Mouse (Mus musculus) T-helper 17 cell (primary cell): ENCODE measurements at regions not wholly inside any gene's neighbourhood (a gene's known extent, or its start where the extent isn't known, plus 50 kb on each side); places are given as distances from the start of the nearest gene placed in this dataset.

Source experiments
- in situ Hi-C, 2 experiments: fragments of 300-600 bp; cut with MboI, MseI; formaldehyde crosslinking; loops; 1 replicate in 1 of 2; 2 replicates in 1 of 2; pipeline ENCODE4 v1.15.1; 2025; ENCODE audit warnings: high pct_unique_total_duplicates in 2 of 2

DNA sequence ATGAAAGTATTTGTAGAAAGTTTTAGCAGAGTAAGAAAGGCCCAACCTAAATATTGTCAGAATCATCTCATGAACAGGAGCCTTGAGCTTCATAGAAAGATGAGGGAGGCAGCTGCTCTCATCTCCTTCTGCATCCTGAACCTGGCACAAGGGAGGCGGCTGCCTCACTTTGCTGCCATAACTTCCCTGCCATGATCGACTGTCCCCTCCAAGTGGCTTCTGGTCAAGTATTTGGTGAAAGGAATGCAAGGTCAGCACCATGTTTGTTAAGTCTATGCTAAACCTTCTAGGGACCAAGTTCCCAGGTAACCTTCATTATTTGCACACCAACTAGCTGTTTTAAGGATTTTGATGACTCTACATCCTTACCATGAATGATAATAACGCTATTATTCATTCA lies 246.0 kb downstream of the Ndfip2 start:
- in situ Hi-C loops = no loop called here

GRCm38 (mm10) chr14:105503806-105504205 lies 245.4 kb downstream of the Ndfip2 start:
- in situ Hi-C loops = no loop called here

- in situ Hi-C loops = no loop called here
These were observed 244.2 kb downstream of the Ndfip2 start for GRCm38 (mm10) chr14:105502633-105502975.

DNA sequence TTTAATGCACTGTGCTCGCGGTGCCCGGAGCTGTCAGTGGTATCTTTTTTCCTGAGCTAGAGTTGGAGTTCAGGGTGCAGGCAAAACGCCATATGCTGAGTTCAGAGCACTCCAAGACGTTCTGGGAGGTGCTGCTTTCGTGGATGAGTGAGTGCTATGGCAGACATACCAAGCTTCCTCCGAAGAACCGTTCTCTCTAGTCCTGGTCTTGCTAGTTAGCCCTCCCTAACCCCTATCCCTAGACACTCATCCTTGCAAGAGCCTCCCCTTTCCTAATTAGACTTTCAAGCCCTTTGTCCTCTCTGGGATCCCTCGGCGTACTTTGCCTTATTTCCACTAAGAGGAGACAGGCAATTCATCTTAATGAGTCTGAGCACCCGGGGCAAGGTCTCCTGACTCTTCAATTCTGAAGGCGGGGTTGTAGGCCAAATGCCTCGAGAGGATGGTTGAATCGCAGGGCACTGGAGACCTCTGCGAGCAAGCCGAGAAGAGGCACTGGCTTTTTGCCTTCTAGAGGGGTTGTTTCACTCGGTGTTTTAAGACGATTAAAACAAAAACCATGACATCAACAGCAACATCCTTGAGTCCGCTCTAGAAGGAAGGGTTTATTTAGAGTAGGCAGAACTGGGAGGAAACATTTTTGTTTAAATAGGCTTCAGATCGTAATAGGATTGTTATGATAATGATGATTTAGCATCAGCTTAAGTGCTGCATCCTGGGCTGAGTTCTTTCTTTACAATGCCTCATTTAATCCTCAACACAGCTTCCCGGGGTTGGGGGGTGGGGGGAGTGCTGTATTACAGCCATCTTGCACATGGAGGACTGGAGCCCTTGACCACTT lies 243.6 kb downstream of the Ndfip2 start:
- in situ Hi-C loops = no loop called here

- in situ Hi-C loops = no loop called here
These were observed 242.8 kb downstream of the Ndfip2 start for GRCm38 (mm10) chr14:105500966-105501741.

DNA sequence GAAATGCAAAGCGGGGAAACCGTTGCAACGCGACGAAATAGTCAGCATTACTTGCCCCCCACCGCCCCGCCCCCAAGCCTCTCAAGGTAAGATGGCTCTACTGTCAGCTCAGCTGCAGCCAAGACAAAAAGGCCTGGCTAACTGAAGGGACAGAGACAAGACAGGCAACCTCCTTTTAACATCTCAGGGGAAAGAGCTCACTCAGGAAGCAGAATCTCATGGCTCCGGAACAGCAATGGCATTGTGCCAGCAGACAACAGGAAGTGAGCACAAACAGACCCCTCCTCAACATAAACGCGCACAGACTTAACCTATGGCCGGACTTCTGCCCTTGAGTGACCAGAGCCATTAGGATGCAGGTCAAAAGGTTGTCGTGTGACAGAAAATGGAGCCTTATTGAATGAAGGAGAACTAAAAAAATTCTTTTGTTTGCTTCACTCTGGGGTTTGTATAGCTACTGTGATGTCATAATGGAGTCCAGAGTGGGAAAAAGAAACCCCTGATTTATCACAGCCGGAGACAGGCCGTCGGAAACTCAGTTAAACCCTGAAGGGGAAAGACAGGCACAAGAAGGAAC lies 241.0 kb downstream of the Ndfip2 start:
- in situ Hi-C loops = no loop called here

GRCm38 (mm10) chr14:105498155-105498906 lies 240.0 kb downstream of the Ndfip2 start:
- in situ Hi-C loops = no loop called here

- in situ Hi-C loops = no loop called here
These were observed 236.8 kb downstream of the Ndfip2 start for GRCm38 (mm10) chr14:105495161-105495560.

DNA sequence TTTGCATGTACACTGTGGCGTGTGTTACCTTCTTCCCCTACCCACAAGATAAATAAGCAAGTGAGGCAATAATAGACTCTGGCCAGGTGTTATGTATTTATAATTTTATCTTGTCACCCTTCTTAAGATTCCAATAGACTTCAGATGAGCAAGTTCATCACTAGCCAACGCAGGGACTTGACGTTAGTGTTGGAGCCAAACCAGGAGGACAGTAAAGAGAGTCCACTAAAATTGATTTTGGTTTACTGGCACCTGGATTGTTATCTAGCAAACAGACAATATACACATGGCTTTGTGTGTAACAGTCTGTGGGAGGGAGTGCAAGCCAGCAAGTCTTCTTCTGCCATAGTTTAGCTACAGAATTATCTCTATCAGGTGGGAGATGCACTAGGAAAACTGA lies 236.0 kb downstream of the Ndfip2 start:
- in situ Hi-C loops = no loop called here

DNA sequence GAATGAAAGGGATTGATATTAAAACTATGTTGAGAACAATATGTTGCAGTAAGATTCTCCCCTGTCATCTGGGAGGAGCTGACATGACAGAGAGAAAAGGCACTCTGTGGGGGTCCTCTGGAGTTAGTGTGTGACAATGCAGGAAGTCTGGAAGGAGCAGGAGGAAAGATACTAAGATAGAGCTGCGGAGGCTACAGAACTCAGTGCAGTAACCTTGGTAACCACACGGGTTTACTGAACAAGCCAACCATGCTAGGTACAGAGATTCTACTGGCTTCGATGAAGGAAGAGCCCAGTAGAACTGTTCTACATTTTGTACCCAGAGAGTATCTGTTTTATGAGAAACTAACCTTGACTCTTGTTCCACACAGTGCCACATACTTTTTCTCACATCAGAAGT lies 231.8 kb downstream of the Ndfip2 start:
- in situ Hi-C loops = no loop called here

DNA sequence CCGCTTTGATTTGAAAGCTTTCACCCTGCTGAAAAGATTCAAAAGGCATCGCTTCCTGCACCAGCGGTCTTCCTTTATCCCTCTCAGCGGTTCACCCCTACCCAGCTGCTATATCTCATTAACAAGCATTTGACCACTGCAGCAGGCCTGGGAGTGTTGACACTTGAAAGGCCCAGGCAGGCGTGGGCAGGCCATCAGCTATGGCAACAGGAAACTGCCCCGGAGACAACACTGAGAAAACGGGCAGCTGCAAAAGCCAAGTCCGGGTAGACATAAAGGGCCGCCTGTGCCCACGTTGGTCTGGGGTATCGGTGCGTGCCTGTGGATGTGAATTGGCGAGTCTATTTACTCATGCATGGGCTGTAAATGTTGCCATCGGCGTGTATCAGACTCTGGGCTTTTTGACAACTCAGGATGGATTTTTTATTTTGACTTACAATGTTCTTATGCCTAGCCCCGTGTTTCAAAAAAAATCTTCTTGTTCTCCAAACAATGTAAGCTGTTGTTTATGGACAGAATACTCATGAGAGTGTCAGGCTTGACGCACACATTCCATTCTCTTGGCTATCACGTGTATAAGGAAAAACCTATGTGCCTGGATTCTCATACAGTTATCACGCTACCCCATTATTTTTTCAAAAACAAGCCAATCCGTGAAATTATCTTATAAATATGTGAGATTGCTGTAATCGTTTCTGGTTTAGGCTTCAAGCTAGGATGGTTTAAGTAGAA lies 225.1 kb downstream of the Ndfip2 start:
- in situ Hi-C loops = loop anchor here in 1 of 2 experiments (10.0 kb wide), 1 partner anchor 1979 kb away; no protein-coding TSS in a partner anchor

DNA sequence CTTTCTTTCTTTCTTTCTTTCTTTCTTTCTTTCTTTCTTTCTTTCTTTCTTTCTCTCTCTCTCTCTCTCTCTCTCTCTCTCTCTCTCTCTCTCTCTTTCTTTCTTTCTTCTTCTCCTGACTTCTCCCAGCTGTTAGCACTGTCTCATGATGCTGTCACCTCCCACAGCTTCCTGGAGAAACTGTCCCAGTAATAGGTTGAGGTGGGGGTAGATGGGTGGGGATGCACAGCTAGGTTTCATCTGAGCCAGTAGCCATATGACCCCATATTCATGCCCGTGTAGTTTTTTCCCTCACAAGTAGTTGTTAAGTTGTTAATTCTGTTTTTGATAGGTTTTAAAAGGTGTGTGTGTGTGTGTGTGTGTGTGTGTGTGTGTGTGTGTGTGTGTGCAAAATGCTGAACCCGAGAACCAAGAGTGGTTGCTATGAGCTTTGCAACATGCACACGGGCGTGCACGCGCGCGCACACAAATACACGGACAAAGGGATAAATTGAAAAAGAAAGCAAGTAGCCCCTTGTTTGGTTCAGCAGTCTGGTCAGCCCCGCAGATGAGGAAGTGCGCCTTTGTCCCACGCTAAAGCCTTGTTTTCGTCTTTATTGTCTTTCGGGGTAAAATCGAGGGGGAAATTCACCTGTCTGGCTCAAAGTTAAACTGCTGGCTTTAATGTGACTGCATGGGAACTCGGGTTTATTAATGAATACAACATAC lies 224.4 kb downstream of the Ndfip2 start:
- in situ Hi-C loops = loop anchor here in 1 of 2 experiments (10.0 kb wide), 1 partner anchor 1978 kb away; no protein-coding TSS in a partner anchor

DNA sequence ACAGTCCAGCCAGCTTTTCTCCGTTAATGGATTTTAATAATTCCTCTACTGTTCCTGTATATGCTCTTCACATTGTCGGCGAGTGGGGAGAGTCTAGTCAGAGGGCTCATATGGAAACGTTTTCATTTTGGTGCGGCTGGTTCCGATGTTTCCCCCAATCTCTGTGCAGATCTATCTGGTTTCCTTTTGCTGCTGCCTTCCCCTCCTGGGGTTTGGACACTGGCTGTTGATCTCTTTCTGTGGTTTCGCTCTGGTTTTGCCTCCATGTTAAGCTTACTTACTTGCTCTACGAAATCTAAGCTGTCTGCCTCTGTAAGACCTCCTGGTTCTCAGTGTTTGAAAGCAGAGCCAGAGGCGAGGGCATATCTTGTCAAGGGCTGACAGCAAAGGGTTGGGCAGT lies 221.7 kb downstream of the Ndfip2 start:
- in situ Hi-C loops = loop anchor here in 1 of 2 experiments (10.0 kb wide), 1 partner anchor 1975 kb away; no protein-coding TSS in a partner anchor

GRCm38 (mm10) chr14:105474991-105475553 lies 216.7 kb downstream of the Ndfip2 start:
- in situ Hi-C loops = no loop called here

DNA sequence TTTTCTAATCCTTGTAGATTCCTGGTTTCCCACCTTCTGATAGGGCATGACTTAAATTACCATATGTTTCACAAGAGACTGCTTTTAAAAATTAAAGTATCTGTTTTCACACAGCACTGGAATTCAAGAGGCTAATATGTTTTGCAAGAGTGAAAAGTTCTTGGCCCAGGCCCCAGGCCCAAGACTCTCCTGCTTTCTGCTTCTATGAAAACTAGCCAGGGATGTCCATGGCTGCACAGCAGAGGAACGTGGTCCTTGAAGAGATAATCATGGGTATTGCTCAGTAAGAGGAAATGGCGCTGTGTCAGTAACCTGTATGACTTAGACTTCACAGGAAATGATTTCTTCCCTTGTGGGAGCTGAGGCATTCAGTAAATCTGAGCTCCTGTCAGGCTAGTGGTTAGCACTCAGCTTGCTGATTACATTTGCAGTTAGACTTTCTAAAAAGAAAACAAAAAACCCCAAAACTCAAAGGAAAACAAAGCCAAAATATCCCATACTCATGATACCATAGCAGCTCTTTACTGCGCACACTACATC lies 190.6 kb downstream of the Ndfip2 start:
- in situ Hi-C loops = no loop called here

DNA sequence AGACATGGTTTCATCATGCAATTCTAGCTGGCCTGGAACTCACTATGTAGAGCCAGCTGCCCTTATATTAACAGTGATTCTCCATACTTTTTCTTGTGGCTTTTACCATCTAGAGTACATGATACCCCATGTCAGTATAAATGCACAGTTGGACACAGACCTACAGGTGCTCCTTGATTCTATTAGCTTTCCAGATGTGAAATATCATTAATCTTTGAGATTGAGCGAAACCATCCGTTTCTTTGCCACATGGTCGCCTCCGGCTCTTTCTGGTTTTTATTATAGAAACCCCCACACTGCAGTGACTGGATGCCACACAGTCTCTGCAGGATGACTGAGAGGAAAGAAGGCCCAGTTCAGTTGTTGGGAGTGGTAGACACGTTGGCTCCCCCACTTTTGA lies 188.7 kb downstream of the Ndfip2 start:
- in situ Hi-C loops = no loop called here

DNA sequence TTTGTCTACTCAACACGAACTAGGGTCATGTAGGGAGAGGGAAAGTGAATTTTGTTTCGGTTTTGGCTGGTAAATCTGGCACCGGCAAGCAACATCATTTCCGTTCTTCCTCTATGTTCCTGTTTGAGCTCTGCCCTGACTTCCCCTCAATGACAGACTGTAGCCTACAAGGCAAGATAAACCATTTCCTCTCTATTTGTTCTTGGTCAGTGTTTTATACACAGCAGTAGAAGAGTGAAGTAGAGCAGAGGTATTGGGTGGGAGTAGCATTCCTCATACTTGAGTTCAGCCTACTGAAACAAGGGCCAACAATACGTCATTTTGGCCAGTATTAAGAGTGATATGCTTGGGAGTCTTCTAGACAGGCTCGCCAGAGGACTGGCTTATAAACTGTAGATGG lies 177.0 kb downstream of the Ndfip2 start:
- in situ Hi-C loops = no loop called here

- in situ Hi-C loops = no loop called here
These were observed 175.1 kb downstream of the Ndfip2 start for GRCm38 (mm10) chr14:105433456-105433855.

DNA sequence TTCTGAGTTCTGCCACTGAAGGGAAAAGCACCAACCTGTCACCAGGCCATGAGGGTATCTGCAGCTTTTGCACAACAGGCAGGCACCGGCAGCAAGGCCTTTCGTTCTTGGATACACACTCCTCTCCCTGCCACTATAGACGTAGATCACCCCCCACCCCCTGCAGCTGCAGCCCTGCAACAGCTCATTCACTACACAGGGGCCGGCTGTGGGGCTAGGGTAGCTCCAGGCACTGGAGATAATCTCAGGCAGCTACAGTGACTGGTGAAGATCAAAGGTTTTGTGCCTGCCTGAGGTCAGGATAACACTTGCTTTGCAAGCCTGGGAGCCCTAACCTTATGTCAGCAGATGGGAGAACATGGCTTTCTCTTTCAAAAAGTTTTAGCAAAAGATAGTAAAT lies 174.3 kb downstream of the Ndfip2 start:
- in situ Hi-C loops = no loop called here

- in situ Hi-C loops = no loop called here
These were observed 173.2 kb downstream of the Ndfip2 start for GRCm38 (mm10) chr14:105431584-105431983.
